Mouse (Mus musculus) kidney, postnatal 0 days (tissue): ENCODE results near the gene Kctd8. TPM values are rescaled to one million over a fixed set of nuclear protein-coding genes. Genes with fewer than 3 reads are reported as not detected.

ENCODE experiments used
- ATAC-seq: fragments of 200-750 bp; cut with Nextera tagmentation; replicated peaks from 2 replicates; pipeline ENCODE4 v1.8.0; 2017; ENCODE audit warnings: low read depth, moderate number of reproducible peaks, moderate TSS enrichment, moderate library complexity; ENCODE audit not compliant: low FRiP score
- DNase-seq: peaks from one replicate; pipeline ENCODE4 v3.0.0-alpha.2; 2016; ENCODE audit warnings: low spot score
- H3K27ac ChIP-seq: fragments of 300-500 bp; sonication (generic); 2 replicates; pipeline ENCODE4 v1.5.1; 2014; ENCODE audit warnings: mild to moderate bottlenecking
- H3K27me3 ChIP-seq: fragments of 300-500 bp; sonication (generic); 2 replicates; pipeline ENCODE4 v1.6.1; 2014; ENCODE audit warnings: low read length, mixed read lengths; ENCODE audit not compliant: insufficient read depth
- H3K36me3 ChIP-seq: fragments of 300-500 bp; sonication (generic); 2 replicates; pipeline ENCODE4 v1.6.1; 2014; ENCODE audit warnings: low read length, mixed read lengths; ENCODE audit not compliant: insufficient read depth
- H3K4me1 ChIP-seq: fragments of 300-500 bp; sonication (generic); replicated peaks from 2 replicates; pipeline ENCODE4 v1.6.1; 2014; ENCODE audit warnings: antibody characterized with exemption, low read length, mixed read lengths; ENCODE audit not compliant: insufficient read depth
- H3K4me2 ChIP-seq: fragments of 300-500 bp; sonication (generic); 2 replicates; pipeline ENCODE4 v1.6.1; 2014; ENCODE audit warnings: mild to moderate bottlenecking, low read length, moderate library complexity, mixed read lengths
- H3K4me3 ChIP-seq: fragments of 300-500 bp; sonication (generic); replicated peaks from 2 replicates; pipeline ENCODE4 v1.5.1; 2014; ENCODE audit warnings: low read depth, low read length
- H3K9ac ChIP-seq: fragments of 300-500 bp; sonication (generic); 2 replicates; pipeline ENCODE4 v1.6.1; 2014; ENCODE audit warnings: low read depth, low read length
- H3K9me3 ChIP-seq: fragments of 300-500 bp; sonication (generic); replicated peaks from 2 replicates; pipeline ENCODE4 v1.6.1; 2016; ENCODE audit warnings: low read length, inconsistent platforms, mixed read lengths
- CTCF ChIP-seq: IDR thresholded peaks from 2 replicates; pipeline ENCODE4 v1.5.1; 2016; ENCODE audit warnings: antibody characterized with exemption, low read depth, mild to moderate bottlenecking, moderate library complexity
- WGBS: fragments of 180-500 bp; shearing (Covaris S2); extraction: QIAGEN DNeasy Blood & Tissue Kit; methylation state at CpG from one replicate; pipeline ENCODE4 v1.1.7; 2014; 5-methylcytosine and 5-hydroxymethylcytosine counted together
- polyA plus RNA-seq: library from polyadenylated mRNA; unstranded; fragments of >200 nt; fragmentation: Nextera tagmentation; extraction: Ambion mirVana; gene quantifications from 2 replicates; pipeline ENCODE4 v1.2.1, GENCODE M21; 2015

The Kctd8 gene
- polyA plus RNA-seq, 1 experiment from 2014 or later, result 0.47 TPM

DNA sequence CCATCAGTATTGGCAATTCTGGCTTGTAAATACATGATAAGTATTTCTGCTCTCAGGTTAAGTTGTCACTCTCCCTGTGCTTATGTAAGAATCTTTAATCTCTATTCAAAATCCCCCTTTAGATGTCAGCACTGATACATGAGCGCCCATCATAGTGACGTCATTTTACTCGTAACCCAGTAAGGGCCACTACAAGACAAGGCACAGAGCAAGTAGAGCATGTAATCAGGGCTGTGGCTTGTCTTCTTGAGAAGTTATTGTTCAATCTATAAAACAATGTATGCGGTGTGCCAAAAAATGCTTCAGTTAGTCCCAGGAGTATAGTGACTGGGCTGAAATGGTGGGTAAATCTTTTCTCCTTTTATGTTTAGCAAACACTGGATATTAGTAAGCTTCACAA, 13.9 kb downstream of the Kctd8 start:
- Histone ChIP-seq H3K9ac (no peak overlapping the region), H3K36me3 (no peaks in the 10 kb centered on the region), H3K27me3 (no peaks in the 10 kb centered on the region), H3K27ac (no peak overlapping the region), H3K9me3 (no peaks in the 10 kb centered on the region), H3K4me3 (no peak overlapping the region), H3K4me1 (no peaks in the 10 kb centered on the region), H3K4me2 (no peak overlapping the region)
- WGBS, result 76% methylated on average over 4 of the region's 4 CpGs
- no peak for DNase-seq
- ATAC-seq, result no peak
- no peak for TF ChIP-seq CTCF

DNA sequence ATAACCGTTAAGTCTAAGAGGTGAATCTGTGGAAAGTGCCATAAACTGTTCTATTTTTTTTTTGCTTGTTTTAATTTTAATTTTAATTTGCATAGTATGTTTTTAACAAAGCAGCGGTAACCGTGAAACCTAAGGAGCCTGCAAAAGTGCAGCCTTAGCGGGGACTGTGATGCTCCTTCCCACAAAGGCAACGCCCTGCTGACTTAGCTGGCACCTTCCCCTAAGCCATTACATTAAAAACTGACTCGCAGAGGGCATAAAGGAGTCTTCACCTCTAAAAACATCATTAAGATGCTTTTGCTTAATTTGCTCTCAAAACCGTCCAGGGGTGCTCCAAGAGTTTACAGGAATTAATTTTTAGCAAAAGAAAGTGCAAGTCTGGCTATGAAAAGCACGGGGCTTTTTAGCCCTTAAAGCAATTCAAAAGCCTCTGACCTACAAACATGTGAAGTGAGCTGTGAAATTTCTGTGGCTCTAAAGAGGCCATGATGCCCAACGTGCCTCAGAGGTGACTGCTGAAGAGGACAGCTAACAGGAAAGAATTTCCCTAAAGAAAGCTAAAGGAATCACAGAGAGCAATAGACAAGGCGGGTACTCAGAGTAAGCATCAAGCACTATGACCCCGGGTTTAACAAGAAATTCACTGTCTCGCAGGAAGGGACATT, 16.8 kb downstream of the Kctd8 start:
- Histone ChIP-seq H3K27me3 (no peaks in the 10 kb centered on the region), H3K9me3 (no peaks in the 10 kb centered on the region), H3K4me2 (no peak overlapping the region), H3K4me3 (no peak overlapping the region), H3K4me1 (no peaks in the 10 kb centered on the region), H3K36me3 (no peaks in the 10 kb centered on the region), H3K9ac (no peak overlapping the region), H3K27ac (no peak overlapping the region)
- no peak for TF ChIP-seq CTCF
- 61% methylated on average over 12 of the region's 12 CpGs for WGBS
- DNase-seq (no peak), ATAC-seq (no peak)

DNA sequence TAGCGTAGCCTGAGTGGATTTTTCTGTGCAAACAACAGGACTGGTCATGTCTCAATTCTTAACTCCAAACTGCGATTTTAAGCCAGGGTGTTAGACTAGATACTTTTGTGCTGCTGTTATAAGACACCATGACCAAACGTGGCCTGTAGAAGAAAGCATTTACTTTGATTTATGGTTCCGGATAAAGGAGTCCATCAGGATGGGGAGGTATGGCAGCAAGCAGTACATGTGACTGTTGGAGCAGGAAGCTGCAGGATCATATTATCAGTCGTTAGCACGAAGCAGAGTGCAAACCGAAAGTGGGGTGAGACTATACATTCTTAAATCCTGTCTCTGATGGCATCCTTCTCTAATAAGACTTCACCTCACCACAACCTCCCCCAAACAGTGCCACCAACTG, 28.9 kb downstream of the Kctd8 start:
- no peaks in the 10 kb centered on the region for H3K27me3 ChIP-seq
- no peaks in the 10 kb centered on the region for H3K9me3 ChIP-seq
- 38% methylated on average over 7 of the region's 7 CpGs for WGBS
- H3K4me3 ChIP-seq, result no peak overlapping the region
- H3K36me3 ChIP-seq, result no peaks in the 10 kb centered on the region
- H3K27ac ChIP-seq, result no peak overlapping the region
- no peak for TF ChIP-seq CTCF
- no peak overlapping the region for H3K4me2 ChIP-seq
- H3K9ac ChIP-seq, result no peak overlapping the region
- no peaks in the 10 kb centered on the region for H3K4me1 ChIP-seq
- ATAC-seq (peak; percentile 65; the same call in 1 of the 2 replicates), DNase-seq (peak; percentile 54)

DNA sequence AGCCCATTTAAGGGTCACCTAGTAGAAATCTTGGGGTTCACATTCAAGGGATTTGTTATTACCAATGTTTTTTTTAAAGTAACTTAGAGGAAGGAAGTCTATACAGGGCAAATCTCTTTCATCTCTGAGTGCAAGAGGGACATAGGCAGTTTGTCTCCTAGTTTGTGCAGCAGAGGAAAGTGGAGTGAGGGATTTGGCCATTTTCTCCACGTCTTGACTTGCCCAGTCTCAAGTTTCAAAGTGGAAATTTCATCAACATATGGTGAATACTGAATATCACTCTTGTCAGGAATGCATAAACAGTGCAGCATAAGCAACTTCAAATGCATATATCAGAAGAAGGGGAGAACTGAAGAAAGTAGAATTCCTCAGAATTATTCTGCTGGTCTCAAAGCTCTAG, 39.8 kb downstream of the Kctd8 start:
- Histone ChIP-seq H3K27ac (no peak overlapping the region), H3K9me3 (no peaks in the 10 kb centered on the region), H3K9ac (no peak overlapping the region), H3K36me3 (no peaks in the 10 kb centered on the region), H3K4me1 (no peaks in the 10 kb centered on the region), H3K4me3 (no peak overlapping the region), H3K27me3 (no peaks in the 10 kb centered on the region), H3K4me2 (no peak overlapping the region)
- ATAC-seq (no peak), DNase-seq (no peak)
- WGBS, result 36% methylated on average over 1 of the region's 1 CpGs
- no peak for TF ChIP-seq CTCF

DNA sequence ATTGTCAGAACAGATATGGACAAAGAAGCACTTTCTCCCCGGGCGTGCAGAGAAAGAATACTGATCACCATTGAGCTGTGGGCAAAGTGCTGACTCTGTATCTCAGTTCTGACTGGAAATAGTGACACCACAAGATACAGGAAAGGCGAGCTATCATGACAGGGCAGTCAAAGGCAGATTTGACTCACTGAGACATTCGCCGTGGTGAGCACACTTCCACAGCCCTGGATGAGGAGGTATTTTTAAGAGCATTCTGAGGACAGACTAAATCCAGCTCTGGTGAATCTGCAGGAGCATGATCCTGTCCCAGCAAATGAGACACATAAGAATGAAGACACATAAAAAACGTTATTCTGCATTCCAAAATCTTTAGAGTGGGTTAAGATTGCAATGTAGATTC, 49.1 kb downstream of the Kctd8 start:
- Histone ChIP-seq H3K9ac (no peak overlapping the region), H3K4me1 (no peaks in the 10 kb centered on the region), H3K36me3 (no peaks in the 10 kb centered on the region), H3K27me3 (no peaks in the 10 kb centered on the region), H3K27ac (no peak overlapping the region), H3K4me2 (no peak overlapping the region), H3K9me3 (no peaks in the 10 kb centered on the region), H3K4me3 (no peak overlapping the region)
- no peak for DNase-seq
- WGBS, result 71% methylated on average over 6 of the region's 6 CpGs
- ATAC-seq, result no peak
- no peak for TF ChIP-seq CTCF

DNA sequence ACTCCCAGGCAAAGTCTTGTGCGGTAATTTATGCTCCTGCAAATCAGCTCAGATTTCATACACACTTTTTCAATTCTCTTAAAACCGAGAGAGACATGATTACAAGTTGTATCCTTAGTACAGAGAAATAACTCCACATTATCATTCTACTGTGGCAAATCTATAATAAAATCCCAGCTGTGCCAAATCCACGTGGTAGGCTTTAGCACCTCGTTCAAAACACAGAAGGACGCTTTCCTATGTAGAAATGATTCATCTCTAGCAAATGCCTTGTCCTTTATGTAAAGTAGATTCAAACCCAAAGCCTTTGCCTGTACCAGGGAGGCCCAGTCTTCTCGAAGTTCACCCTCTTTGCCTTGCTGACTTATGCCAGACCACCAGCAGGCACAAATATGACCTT, 57.1 kb downstream of the Kctd8 start:
- WGBS, result 68% methylated on average over 6 of the region's 6 CpGs

DNA sequence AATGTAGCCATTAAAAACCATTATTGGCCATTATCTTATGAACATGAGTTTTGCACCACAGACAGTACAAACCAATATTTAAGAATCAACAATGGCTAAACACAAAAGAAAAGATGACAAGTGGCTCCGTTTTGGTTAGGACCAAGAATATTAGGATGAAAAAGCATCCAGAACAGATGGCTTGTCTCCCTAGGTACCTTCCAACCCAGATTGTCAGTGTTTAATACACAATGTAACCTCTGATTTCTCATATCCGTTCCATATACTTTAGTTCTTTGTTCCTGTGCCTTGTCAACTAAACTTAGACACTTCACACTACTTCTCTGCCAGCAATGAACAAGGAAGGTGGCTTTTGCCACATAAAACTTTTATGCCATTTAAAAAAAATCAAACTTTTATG, 89.1 kb downstream of the Kctd8 start:
- Histone ChIP-seq H3K4me3 (no peak overlapping the region), H3K4me1 (no peaks in the 10 kb centered on the region), H3K4me2 (no peak overlapping the region), H3K9ac (no peak overlapping the region), H3K36me3 (no peaks in the 10 kb centered on the region), H3K27ac (no peak overlapping the region), H3K9me3 (no peaks in the 10 kb centered on the region), H3K27me3 (no peaks in the 10 kb centered on the region)
- WGBS, result 84% methylated on average over 2 of the region's 2 CpGs
- no peak for ATAC-seq
- no peak for DNase-seq
- no peak for TF ChIP-seq CTCF

More for the DNA sequence above, 57.1 kb downstream of the Kctd8 start:
- no peaks in the 10 kb centered on the region for H3K36me3 ChIP-seq
- no peaks in the 10 kb centered on the region for H3K9me3 ChIP-seq
- H3K4me3 ChIP-seq, result no peak overlapping the region
- TF ChIP-seq CTCF, result no peak
- no peak for DNase-seq
- H3K9ac ChIP-seq, result no peak overlapping the region
- no peaks in the 10 kb centered on the region for H3K4me1 ChIP-seq
- H3K27ac ChIP-seq, result no peak overlapping the region
- ATAC-seq, result no peak
- no peak overlapping the region for H3K4me2 ChIP-seq
- no peaks in the 10 kb centered on the region for H3K27me3 ChIP-seq
